Mouse (Mus musculus): ENCODE data around the gene Nat10.

GRCm38 (mm10) chr2:103673609-103674008 is 87.5 kb downstream of the Nat10 start:
- TF ChIP-seq POLR2A (IDR thresholded peaks at IDR 0.05; ENCODE audit: extremely low read depth, insufficient read depth, low read length) (no peak), CTCF (IDR thresholded peaks at IDR 0.05; ENCODE audit: low read depth, low read length) (no peak)
